Mouse (Mus musculus) thymus, postnatal 10 days (tissue): Measurements from ENCODE around the gene Olfr539.
"Not testable (repeated sequence)": the region's sequence is repeated elsewhere in the genome, so short reads cannot be mapped to it uniquely, and the experiment has no call there.

Source experiments
- DNase-seq, 2 experiments: peaks; one replicate each; pipeline ENCODE4 v3.0.0; 2021; ENCODE audit warnings: low spot score in 2 of 2

The Olfr539 gene

GRCm38 (mm10) chr7:140659630-140660029 is at the start of gene Olfr539:
Olfr539 (plus strand) TSS chr7:140659930.
- no peak for DNase-seq

- DNase-seq: not testable (repeated sequence)
Observed at GRCm38 (mm10) chr7:140628670-140629069, 31.1 kb upstream of the Olfr539 start, which contains the start of gene Olfr61. Olfr61 (plus strand) TSS chr7:140628970.

GRCm38 (mm10) chr7:140630559-140630958 is 29.2 kb upstream of the Olfr539 start:
- DNase-seq: no peak

- no peak for DNase-seq
Observed at GRCm38 (mm10) chr7:140646152-140646551, 13.6 kb upstream of the Olfr539 start, which contains the start of gene Olfr53. Olfr53 (plus strand) TSS chr7:140646452.

- not testable (repeated sequence) for DNase-seq
Observed at GRCm38 (mm10) chr7:140670693-140671092, 11.0 kb downstream of the Olfr539 start.

GRCm38 (mm10) chr7:140675863-140676262 is 16.1 kb downstream of the Olfr539 start:
- no peak for DNase-seq

- DNase-seq: not testable (repeated sequence)
Observed at GRCm38 (mm10) chr7:140679591-140679990, 19.9 kb downstream of the Olfr539 start.

GRCm38 (mm10) chr7:140681651-140682050 is 21.9 kb downstream of the Olfr539 start, which contains the start of gene Olfr45:
Olfr45 (plus strand) TSS chr7:140681951.
- DNase-seq: no peak

- no peak for DNase-seq
Observed at GRCm38 (mm10) chr7:140696967-140697366, 37.2 kb downstream of the Olfr539 start, which contains the start of gene Olfr541. Olfr541 (plus strand) TSS chr7:140697267.

GRCm38 (mm10) chr7:140706348-140706747 is 46.6 kb downstream of the Olfr539 start:
- no peak for DNase-seq

GRCm38 (mm10) chr7:140707536-140708284 is 48.0 kb downstream of the Olfr539 start:
- DNase-seq: no peak

- no peak for DNase-seq
Observed at GRCm38 (mm10) chr7:140717155-140718055, 57.7 kb downstream of the Olfr539 start.

- DNase-seq: no peak
Observed at GRCm38 (mm10) chr7:140721095-140721494, 61.4 kb downstream of the Olfr539 start.

GRCm38 (mm10) chr7:140725558-140725957 is 65.8 kb downstream of the Olfr539 start:
- no peak for DNase-seq
